Mouse (Mus musculus): ENCODE measurements at regions not wholly inside any gene's neighbourhood (a gene's known extent, or its start where the extent isn't known, plus 50 kb on each side); places are given as distances from the start of the nearest gene placed in this dataset. TPM values are rescaled to one million over a fixed set of nuclear protein-coding genes. Genes with fewer than 3 reads are reported as not detected.

DNA sequence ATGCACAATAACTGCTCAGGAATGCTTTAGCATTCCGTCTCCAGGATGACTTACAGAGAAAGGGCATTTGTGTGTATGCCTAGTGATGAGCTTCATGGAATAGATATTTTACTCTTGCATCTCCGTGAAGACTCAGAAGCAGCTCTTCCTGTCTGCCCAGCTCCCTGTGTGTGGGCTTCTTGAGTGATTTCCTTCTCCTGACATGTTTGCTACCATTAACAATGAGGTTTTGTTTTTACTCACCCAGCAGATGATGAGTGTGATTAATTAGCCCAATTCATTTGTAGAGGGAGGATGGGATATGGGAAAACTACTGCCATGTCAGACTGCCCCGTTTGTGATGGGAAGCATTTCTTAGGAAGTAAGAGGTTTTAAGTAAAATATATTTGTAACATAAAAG lies 63.9 kb upstream of the Cxxc4 start:
- no peak overlapping the region for H3K27ac ChIP-seq (replicated peaks; ENCODE audit: low read depth, low read length)
- no peak overlapping the region for H3K9ac ChIP-seq (ENCODE audit: low read depth, low read length, severe bottlenecking)
- ATAC-seq (ENCODE audit: low FRiP score, low read depth) (no peak), DNase-seq (ENCODE audit: low spot score) (no peak)
- 0 out of 2 replicates have a peak, but pooled peaks cover 4% of the 10 kb centered on the region for H3K4me1 ChIP-seq (ENCODE audit: control insufficient read depth, insufficient read depth, low read length)
- no peak for TF ChIP-seq POLR2A (IDR thresholded peaks at IDR 0.05; ENCODE audit: borderline replicate concordance, extremely low read depth, insufficient read depth, insufficient read length)
- H3K4me2 ChIP-seq (replicated peaks; ENCODE audit: low read depth, low read length, severe bottlenecking), result no peak overlapping the region
- no peaks in the 10 kb centered on the region for H3K9me3 ChIP-seq (ENCODE audit: control insufficient read depth, low read length)
- WGBS, result 50% methylated on average over 3 of the region's 3 CpGs
- H3K4me3 ChIP-seq (replicated peaks; ENCODE audit: low read length), result no peak overlapping the region
- H3K27me3 ChIP-seq (ENCODE audit: control insufficient read depth, insufficient read depth, low read length), result no peaks in the 10 kb centered on the region
- no peaks in the 10 kb centered on the region for H3K36me3 ChIP-seq (ENCODE audit: control insufficient read depth, insufficient read depth, low read length)

- DNase-seq (ENCODE audit: low spot score), result no peak
- 61% methylated on average over 7 of the region's 7 CpGs for WGBS
These were observed 57.7 kb upstream of the Cxxc4 start for GRCm38 (mm10) chr3:134178491-134179054.

DNA sequence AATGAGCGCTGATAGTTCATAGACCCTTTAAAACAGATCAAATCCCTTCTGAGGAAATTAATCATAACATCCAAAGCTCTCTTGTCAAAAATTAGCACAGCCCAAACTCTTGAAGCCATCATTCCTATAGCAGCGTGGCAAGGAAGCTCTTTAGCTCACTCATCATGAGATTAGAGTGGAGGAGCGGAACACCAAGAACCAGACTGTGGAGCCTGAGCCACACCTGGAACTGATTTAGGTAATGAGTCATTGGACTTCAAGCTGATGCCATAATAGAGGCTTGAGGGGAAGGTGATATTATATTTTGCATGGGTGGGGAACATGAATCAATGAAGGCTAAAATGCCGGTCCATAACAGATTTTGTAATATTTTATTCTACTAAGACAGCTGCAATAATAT lies 52.2 kb upstream of the Cxxc4 start:
- H3K9me3 ChIP-seq (ENCODE audit: control insufficient read depth, low read length), result no peaks in the 10 kb centered on the region
- no peaks in the 10 kb centered on the region for H3K36me3 ChIP-seq (ENCODE audit: control insufficient read depth, insufficient read depth, low read length)
- no peak overlapping the region for H3K9ac ChIP-seq (ENCODE audit: low read depth, low read length, severe bottlenecking)
- no peak overlapping the region for H3K27ac ChIP-seq (replicated peaks; ENCODE audit: low read depth, low read length)
- TF ChIP-seq POLR2A (IDR thresholded peaks at IDR 0.05; ENCODE audit: borderline replicate concordance, extremely low read depth, insufficient read depth, insufficient read length), result no peak
- no peaks in the 10 kb centered on the region for H3K27me3 ChIP-seq (ENCODE audit: control insufficient read depth, insufficient read depth, low read length)
- DNase-seq (ENCODE audit: low spot score), result no peak
- H3K4me2 ChIP-seq (replicated peaks; ENCODE audit: low read depth, low read length, severe bottlenecking), result no peak overlapping the region
- H3K4me3 ChIP-seq (replicated peaks; ENCODE audit: low read length), result no peak overlapping the region
- WGBS, result 58% methylated on average over 4 of the region's 4 CpGs
- peaks cover 7% of the 10 kb centered on the region; the same call in 1 of the 2 replicates for H3K4me1 ChIP-seq (ENCODE audit: control insufficient read depth, insufficient read depth, low read length)
- no peak for ATAC-seq (ENCODE audit: low FRiP score, low read depth)

More at GRCm38 (mm10) chr3:134178491-134179054, 57.7 kb upstream of the Cxxc4 start:
- H3K4me2 ChIP-seq (replicated peaks; ENCODE audit: low read depth, low read length, severe bottlenecking), result no peak overlapping the region
- H3K4me3 ChIP-seq (replicated peaks; ENCODE audit: low read length), result no peak overlapping the region
- H3K9ac ChIP-seq (ENCODE audit: low read depth, low read length, severe bottlenecking), result no peak overlapping the region
- H3K27ac ChIP-seq (replicated peaks; ENCODE audit: low read depth, low read length), result no peak overlapping the region
- H3K27me3 ChIP-seq (ENCODE audit: control insufficient read depth, insufficient read depth, low read length), result no peaks in the 10 kb centered on the region
- no peak for ATAC-seq (ENCODE audit: low FRiP score, low read depth)
- H3K36me3 ChIP-seq (ENCODE audit: control insufficient read depth, insufficient read depth, low read length), result no peaks in the 10 kb centered on the region
- no peaks in the 10 kb centered on the region for H3K9me3 ChIP-seq (ENCODE audit: control insufficient read depth, low read length)
- peaks cover 1% of the 10 kb centered on the region; the same call in 1 of the 2 replicates for H3K4me1 ChIP-seq (ENCODE audit: control insufficient read depth, insufficient read depth, low read length)
- no peak for TF ChIP-seq POLR2A (IDR thresholded peaks at IDR 0.05; ENCODE audit: borderline replicate concordance, extremely low read depth, insufficient read depth, insufficient read length)

Small RNAs in the stretch of these regions (microRNA-seq; reads per million reads assigned to microRNA genes)
- gene Gm44361, result not detected
